Mouse (Mus musculus) CH12.LX (cell line): Measurements from ENCODE around the gene Gm9. TPM values are rescaled to one million over a fixed set of nuclear protein-coding genes. Genes with fewer than 3 reads are reported as not detected.
"Not testable (repeated sequence)": the region's sequence is repeated elsewhere in the genome, so short reads cannot be mapped to it uniquely, and the experiment has no call there.

Experiments
- DNase-seq: peaks from one replicate; pipeline ENCODE4 v3.0.0-alpha.2; 2013; ENCODE audit errors: extremely low read depth
- H3K27ac ChIP-seq: 2 replicates; pipeline ENCODE4 v1.5.1; 2012; ENCODE audit warnings: low read depth, mild to moderate bottlenecking, control low read depth, moderate library complexity; ENCODE audit not compliant: insufficient read depth
- H3K27me3 ChIP-seq: replicated peaks from 2 replicates; pipeline ENCODE3; 2012; ENCODE audit warnings: inconsistent platforms
- H3K36me3 ChIP-seq, 2 experiments: replicated peaks in 1 of 2; 2 replicates each; pipeline versions ENCODE3 to v1.6.1; 2012; ENCODE audit warnings: inconsistent platforms in 1 of 2, low read length in 1 of 2, mild to moderate bottlenecking in 1 of 2, mixed read lengths in 1 of 2, moderate library complexity in 1 of 2; ENCODE audit not compliant: control insufficient read depth in 1 of 2, insufficient read depth in 1 of 2
- H3K4me1 ChIP-seq, 2 experiments: 2 replicates each; pipeline ENCODE4 v1.6.1; 2012; ENCODE audit warnings: inconsistent platforms in 1 of 2, moderate library complexity in 1 of 2; ENCODE audit not compliant: insufficient read depth in 2 of 2, control insufficient read depth in 1 of 2
- H3K4me2 ChIP-seq: 2 replicates; pipeline ENCODE4 v1.6.1; 2012; ENCODE audit warnings: low read depth, mild to moderate bottlenecking, control low read depth; ENCODE audit not compliant: poor library complexity, insufficient read depth, severe bottlenecking
- H3K4me3 ChIP-seq, 3 experiments: fragments of 150-350 bp in 1 of 3; sonication (generic) in 1 of 3; replicated peaks in 1 of 3; 2 replicates each; pipeline versions ENCODE3 to v1.5.1; 2011 to 2012; ENCODE audit warnings: low read depth in 2 of 3, low read length in 2 of 3, mild to moderate bottlenecking in 2 of 3, moderate library complexity in 2 of 3, control low read depth in 1 of 3, improper control_type of control experiment in 1 of 3, inconsistent platforms in 1 of 3, mixed read lengths in 1 of 3; ENCODE audit not compliant: poor library complexity in 1 of 3
- H3K79me2 ChIP-seq: replicated peaks from 2 replicates; pipeline ENCODE4 v1.6.1; 2012; ENCODE audit warnings: mild to moderate bottlenecking, moderate library complexity; ENCODE audit not compliant: control insufficient read depth, poor library complexity, insufficient read depth, severe bottlenecking; ENCODE audit errors: extremely low read depth
- H3K9ac ChIP-seq: 2 replicates; pipeline ENCODE4 v1.6.1; 2012; ENCODE audit warnings: low read depth, mild to moderate bottlenecking, control low read depth, moderate library complexity; ENCODE audit not compliant: insufficient read depth
- H3K9me3 ChIP-seq: replicated peaks from 2 replicates; pipeline ENCODE3; 2012; ENCODE audit warnings: low read length, inconsistent platforms, mixed read lengths
- BHLHE40 ChIP-seq: IDR thresholded peaks from 2 replicates; pipeline ENCODE4 v1.6.1; 2011; ENCODE audit warnings: mild to moderate bottlenecking, low read depth, low read length, improper control_type of control experiment
- CHD2 ChIP-seq: IDR thresholded peaks from 2 replicates; pipeline ENCODE4 v1.6.1; 2011; ENCODE audit warnings: low read length, improper control_type of control experiment
- E2F4 ChIP-seq: IDR thresholded peaks from 2 replicates; pipeline ENCODE4 v1.6.1; 2011; ENCODE audit warnings: low read depth, low read length, improper control_type of control experiment; ENCODE audit not compliant: insufficient replicate concordance
- ELF1 ChIP-seq: IDR thresholded peaks from 2 replicates; pipeline ENCODE4 v1.6.1; 2014; ENCODE audit warnings: low read depth, mild to moderate bottlenecking, inconsistent platforms, low read length, improper control_type of control experiment
- EP300 ChIP-seq: IDR thresholded peaks from 2 replicates; pipeline ENCODE4 v1.6.1; 2011; ENCODE audit warnings: low read length, improper control_type of control experiment
- HCFC1 ChIP-seq: IDR thresholded peaks from 2 replicates; pipeline ENCODE4 v1.6.1; 2012; ENCODE audit warnings: low read depth, mild to moderate bottlenecking, inconsistent platforms, low read length, improper control_type of control experiment
- JUND ChIP-seq: conservative IDR thresholded peaks from 2 replicates; pipeline ENCODE4 v1.6.1; 2011; ENCODE audit warnings: low read depth, low read length, improper control_type of control experiment
- KAT2A ChIP-seq: IDR thresholded peaks from 2 replicates; pipeline ENCODE4 v1.6.1; 2012; ENCODE audit warnings: low read length, improper control_type of control experiment, inconsistent platforms; ENCODE audit not compliant: insufficient replicate concordance
- MEF2A ChIP-seq: IDR thresholded peaks from 2 replicates; pipeline ENCODE4 v1.6.1; 2014; ENCODE audit warnings: low read depth, mild to moderate bottlenecking, inconsistent platforms, low read length, improper control_type of control experiment, borderline replicate concordance
- MXI1 ChIP-seq: IDR thresholded peaks from 2 replicates; pipeline ENCODE4 v1.6.1; 2011; ENCODE audit warnings: mild to moderate bottlenecking, low read depth, low read length, improper control_type of control experiment
- PAX5 ChIP-seq: IDR thresholded peaks from 2 replicates; pipeline ENCODE4 v1.6.1; 2012; ENCODE audit warnings: low read length, inconsistent platforms, mixed read lengths
- POLR2A ChIP-seq: IDR thresholded peaks from 2 replicates; pipeline ENCODE4 v1.6.1; 2011; ENCODE audit warnings: low read depth, mild to moderate bottlenecking, improper control_type of control experiment, low read length
- POLR2AphosphoS2 ChIP-seq: IDR thresholded peaks from 2 replicates; pipeline ENCODE4 v1.6.1; 2011; ENCODE audit warnings: low read depth, low read length, improper control_type of control experiment
- RAD21 ChIP-seq: IDR thresholded peaks from 2 replicates; pipeline ENCODE4 v1.6.1; 2011; ENCODE audit warnings: low read depth, mild to moderate bottlenecking, low read length, improper control_type of control experiment, moderate library complexity
- RCOR1 ChIP-seq: conservative IDR thresholded peaks from 2 replicates; pipeline ENCODE4 v1.6.1; 2012; ENCODE audit warnings: low read depth, mild to moderate bottlenecking, inconsistent platforms, low read length, improper control_type of control experiment
- SIN3A ChIP-seq: IDR thresholded peaks from 2 replicates; pipeline ENCODE4 v1.6.1; 2012; ENCODE audit warnings: low read length, improper control_type of control experiment, inconsistent platforms
- TBP ChIP-seq: conservative IDR thresholded peaks from 2 replicates; pipeline ENCODE4 v1.6.1; 2011; ENCODE audit warnings: low read depth, low read length, improper control_type of control experiment
- TCF12 ChIP-seq: IDR thresholded peaks from 2 replicates; pipeline ENCODE4 v1.6.1; 2014; ENCODE audit warnings: low read depth, mild to moderate bottlenecking, inconsistent platforms, low read length, improper control_type of control experiment
- UBTF ChIP-seq: IDR thresholded peaks from 2 replicates; pipeline ENCODE4 v1.6.1; 2012; ENCODE audit warnings: low read depth, mild to moderate bottlenecking, inconsistent platforms, low read length, improper control_type of control experiment, moderate library complexity
- USF1 ChIP-seq: IDR thresholded peaks from 2 replicates; pipeline ENCODE4 v1.6.1; 2014; ENCODE audit warnings: low read depth, mild to moderate bottlenecking, inconsistent platforms, low read length, improper control_type of control experiment
- USF2 ChIP-seq: conservative IDR thresholded peaks from 2 replicates; pipeline ENCODE4 v1.6.1; 2011; ENCODE audit warnings: low read depth, low read length, improper control_type of control experiment
- dilution Hi-C: fragments of 300-500 bp; cut with MboI; formaldehyde crosslinking; loops from 2 replicates; pipeline ENCODE4 v1.14.3; 2020; ENCODE audit warnings: low sequenced_read_pairs; ENCODE audit not compliant: extremely low pct_unique_long_range_greater_than_20kb, extremely low pct_ligation_motif_present
- in situ Hi-C: fragments of 300-500 bp; cut with MboI; formaldehyde crosslinking; loops from 3 replicates; pipeline ENCODE4 v1.14.3; 2019; ENCODE audit warnings: low sequenced_read_pairs, low pct_ligation_motif_present, low pct_unique_long_range_greater_than_20kb, mixed read lengths
- polyA plus RNA-seq: library from polyadenylated mRNA; unstranded; fragments of >175 nt; gene quantifications from 2 replicates; pipeline ENCODE4 v1.2.1, GENCODE M21; 2012; ENCODE audit warnings: low read depth; ENCODE audit not compliant: insufficient read length
- total RNA-seq, 2 experiments: library from RNA; depleted of rRNA; stranded (reverse); fragments of 300-350 nt in 1 of 2; fragments of >200 nt in 1 of 2; gene quantifications; 2 replicates each; pipeline ENCODE4 v1.2.3; 2012 to 2014

Gene Gm9
- total and polyA plus RNA-seq, 3 experiments = not detected

DNA sequence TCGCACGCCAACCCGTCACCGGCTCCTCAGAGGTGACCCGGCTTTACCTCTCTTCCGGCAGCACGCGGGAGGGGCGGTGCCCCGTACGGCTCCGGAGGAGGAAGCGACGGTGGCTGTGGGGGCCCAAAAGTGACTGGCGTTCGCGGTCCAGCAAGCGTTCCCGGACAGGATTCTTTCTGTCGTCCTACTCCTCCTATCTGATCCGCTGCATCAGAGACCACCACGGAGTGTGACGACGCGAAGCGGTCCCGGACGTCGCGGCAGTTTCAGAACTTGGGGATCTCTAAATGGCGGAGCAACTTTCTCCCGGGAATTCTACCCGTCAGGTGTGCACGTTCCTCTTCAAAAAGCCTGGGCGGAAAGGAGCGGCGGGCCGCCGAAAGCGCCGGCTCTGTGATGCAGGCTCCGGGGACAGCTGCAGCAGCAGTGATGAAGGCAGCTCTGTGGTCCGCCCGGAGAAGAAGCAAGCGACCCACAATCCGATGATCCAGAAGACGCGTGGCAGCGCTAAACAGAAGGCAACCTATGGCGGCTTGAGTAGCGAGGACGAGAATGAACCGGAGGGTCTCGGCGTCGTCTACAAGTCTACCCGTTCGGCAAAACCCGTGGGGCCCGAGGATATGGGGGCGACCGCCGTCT lies 19.6 kb downstream of the Gm9 start, which contains the start of the genes Ndufa1 and Rnf113a1:
Ndufa1 (minus strand) TSS at position 59 of the 639 bp plus-strand sequence.
Rnf113a1 (plus strand) TSS at position 141 of the 639 bp plus-strand sequence.
- Histone ChIP-seq H3K27ac (peak within 1 kb of the TSS; percentile 46), H3K4me1 (peaks cover 0 to 3% of the 10 kb centered on the region in 2 experiments; a peak in 1 of 4 replicates), H3K9me3 (no peaks in the 10 kb centered on the region), H3K4me2 (peak within 1 kb of the TSS; percentile 50), H3K79me2 (peaks cover 12% of the 10 kb centered on the region), H3K27me3 (no peaks in the 10 kb centered on the region), H3K4me3 (peak within 1 kb of the TSS; percentile 65 to 77 (median 75)), H3K36me3 (peaks cover 10 to 21% of the 10 kb centered on the region in 2 experiments), H3K9ac (peak within 1 kb of the TSS; percentile 70)
- no peak for TF ChIP-seq POLR2AphosphoS2
- TF ChIP-seq CHD2 = no peak
- TF ChIP-seq TBP = 0 out of 2 replicates have a peak, but pooled peaks have one; percentile 52
- peak; percentile 58; the same call in 1 of the 2 replicates for TF ChIP-seq KAT2A
- no peak for TF ChIP-seq RCOR1
- TF ChIP-seq RAD21 = no peak
- peak; percentile 84; the same call in 1 of the 2 replicates for TF ChIP-seq MXI1
- TF ChIP-seq POLR2A = peak; percentile 71
- no peak for TF ChIP-seq USF2
- peak; percentile 89 for TF ChIP-seq ELF1
- no peak for TF ChIP-seq E2F4
- 0 out of 2 replicates have a peak, but pooled peaks have one; percentile 23 for TF ChIP-seq UBTF
- no peak for TF ChIP-seq PAX5
- peak; percentile 83 for TF ChIP-seq HCFC1
- TF ChIP-seq BHLHE40 = peak; percentile 19; the same call in 1 of the 2 replicates
- TF ChIP-seq TCF12 = peak; percentile 34; the same call in 1 of the 2 replicates
- TF ChIP-seq SIN3A = peak; percentile 94
- dilution Hi-C loops = no loop called here
- peak; percentile 68 for DNase-seq
- in situ Hi-C loops = no loop called here

DNA sequence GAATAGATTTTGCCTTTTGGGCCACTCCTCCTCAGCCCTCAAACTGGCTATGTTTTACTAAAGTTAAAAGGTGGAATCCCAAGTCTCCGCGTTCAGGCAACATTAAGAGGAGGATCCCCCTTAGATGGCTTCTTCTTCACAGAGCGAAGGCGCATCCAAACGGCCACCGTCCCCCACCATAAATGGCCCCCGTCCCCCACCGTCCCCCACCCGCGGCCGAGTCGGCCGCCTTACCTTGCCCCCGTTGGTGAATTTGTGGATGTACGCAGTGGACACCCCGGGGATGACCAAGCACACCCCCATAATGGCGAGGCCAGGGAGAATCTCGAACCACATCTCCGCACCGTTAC lies 20.1 kb downstream of the Gm9 start:
- peaks cover 0 to 3% of the 10 kb centered on the region in 2 experiments; a peak in 1 of 4 replicates for H3K4me1 ChIP-seq
- H3K36me3 ChIP-seq = peaks cover 10 to 21% of the 10 kb centered on the region in 2 experiments
- H3K27me3 ChIP-seq = no peaks in the 10 kb centered on the region
- dilution Hi-C loops = no loop called here
- no peak for TF ChIP-seq UBTF
- no peak for TF ChIP-seq JUND
- no peak for TF ChIP-seq USF1
- TF ChIP-seq SIN3A = no peak
- no peak for TF ChIP-seq MEF2A
- no peak for TF ChIP-seq PAX5
- TF ChIP-seq E2F4 = no peak
- TF ChIP-seq EP300 = no peak
- no peak for TF ChIP-seq POLR2A
- peaks cover 12% of the 10 kb centered on the region for H3K79me2 ChIP-seq
- no peak for DNase-seq
- peak overlapping the region; percentile 39; the same call in 1 of the 2 replicates for H3K4me2 ChIP-seq
- in situ Hi-C loops = no loop called here
- H3K4me3 ChIP-seq = peak overlapping the region; percentile 65 to 77 (median 75)
- H3K9me3 ChIP-seq = no peaks in the 10 kb centered on the region
- no peak overlapping the region for H3K27ac ChIP-seq
- H3K9ac ChIP-seq = peak overlapping the region; percentile 70

DNA sequence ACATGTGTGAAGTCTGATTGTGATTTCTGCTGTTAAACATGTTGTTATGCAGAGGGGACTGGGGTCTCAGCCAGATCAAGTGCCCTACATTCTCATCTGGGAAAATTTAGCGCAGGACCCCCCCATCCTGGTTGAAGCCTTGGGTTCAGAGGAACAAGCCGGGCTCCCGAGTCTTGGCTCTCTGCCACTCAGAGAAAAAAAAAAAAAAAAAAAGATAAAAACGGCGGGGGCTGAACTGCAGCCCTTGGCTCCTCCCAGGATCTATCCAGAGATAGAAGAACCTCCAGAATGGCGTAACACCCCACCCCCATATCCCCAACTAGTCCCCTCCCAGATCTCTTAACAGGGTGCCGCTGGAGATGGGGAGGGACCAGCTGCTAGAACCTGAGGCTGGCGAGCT lies 26.4 kb downstream of the Gm9 start:
- H3K27ac ChIP-seq, DNase-seq, H3K4me1 ChIP-seq, H3K9me3 ChIP-seq, in situ Hi-C loops, H3K9ac ChIP-seq, H3K79me2 ChIP-seq, dilution Hi-C loops, H3K4me3 ChIP-seq, H3K4me2 ChIP-seq, H3K27me3 ChIP-seq: not testable (repeated sequence)
- peaks cover 10 to 28% of the 10 kb centered on the region in 2 experiments for H3K36me3 ChIP-seq
